Mouse (Mus musculus): ENCODE measurements around the gene Abcc6.

Gene Abcc6

GRCm38 (mm10) chr7:46028681-46029080 lies 1.4 kb downstream of the Abcc6 start:
- no peak for DNase-seq (ENCODE audit: low read depth)

GRCm38 (mm10) chr7:46025436-46025835 lies 4.7 kb downstream of the Abcc6 start:
- DNase-seq (ENCODE audit: low read depth) = no peak

GRCm38 (mm10) chr7:46021951-46022350 lies 8.2 kb downstream of the Abcc6 start:
- DNase-seq (ENCODE audit: low read depth) = no peak

GRCm38 (mm10) chr7:46019594-46019993 lies 10.5 kb downstream of the Abcc6 start:
- no peak for DNase-seq (ENCODE audit: low read depth)

- no peak for DNase-seq (ENCODE audit: low read depth)
Observed at GRCm38 (mm10) chr7:46013266-46014010, 16.7 kb downstream of the Abcc6 start.

GRCm38 (mm10) chr7:46012121-46012520 lies 18.0 kb downstream of the Abcc6 start:
- DNase-seq (ENCODE audit: low read depth) = peak; percentile 73

GRCm38 (mm10) chr7:46009578-46009977 lies 20.5 kb downstream of the Abcc6 start:
- peak; percentile 73 for DNase-seq (ENCODE audit: low read depth)

GRCm38 (mm10) chr7:46002748-46003147 lies 27.4 kb downstream of the Abcc6 start:
- DNase-seq (ENCODE audit: low read depth) = peak; percentile 17

- no peak for DNase-seq (ENCODE audit: low read depth)
Observed at GRCm38 (mm10) chr7:46000577-46000976, 29.5 kb downstream of the Abcc6 start.

GRCm38 (mm10) chr7:45992470-45992869 lies 37.6 kb downstream of the Abcc6 start:
- peak; percentile 35 for DNase-seq (ENCODE audit: low read depth)

- DNase-seq (ENCODE audit: low read depth) = no peak
Observed at GRCm38 (mm10) chr7:45988344-45988743, 41.8 kb downstream of the Abcc6 start.

- peak; percentile 26 for DNase-seq (ENCODE audit: low read depth)
Observed at GRCm38 (mm10) chr7:45986893-45987292, 43.2 kb downstream of the Abcc6 start.

GRCm38 (mm10) chr7:45981612-45982011 lies 48.5 kb downstream of the Abcc6 start:
- no peak for DNase-seq (ENCODE audit: low read depth)

- DNase-seq (ENCODE audit: low read depth) = peak; percentile 13
Observed at GRCm38 (mm10) chr7:45974512-45974911, 55.6 kb downstream of the Abcc6 start.

GRCm38 (mm10) chr7:45974103-45974502 lies 56.0 kb downstream of the Abcc6 start:
- peak; percentile 16 for DNase-seq (ENCODE audit: low read depth)

- DNase-seq (ENCODE audit: low read depth) = no peak
Observed at GRCm38 (mm10) chr7:45973271-45973687, 56.8 kb downstream of the Abcc6 start.

- DNase-seq (ENCODE audit: low read depth) = peak; percentile 30
Observed at GRCm38 (mm10) chr7:45971831-45972723, 58.0 kb downstream of the Abcc6 start.

GRCm38 (mm10) chr7:45956611-45957010 lies 73.5 kb downstream of the Abcc6 start:
- DNase-seq (ENCODE audit: low read depth) = no peak

- DNase-seq (ENCODE audit: low read depth) = no peak
Observed at GRCm38 (mm10) chr7:45949061-45949460, 81.0 kb downstream of the Abcc6 start.

GRCm38 (mm10) chr7:45943280-45943679 lies 86.8 kb downstream of the Abcc6 start:
- peak; percentile 38 for DNase-seq (ENCODE audit: low read depth)

- DNase-seq (ENCODE audit: low read depth) = no peak
Observed at GRCm38 (mm10) chr7:45941986-45942385, 88.1 kb downstream of the Abcc6 start.

- DNase-seq (ENCODE audit: low read depth) = no peak
Observed at GRCm38 (mm10) chr7:45939836-45940235, 90.3 kb downstream of the Abcc6 start.

GRCm38 (mm10) chr7:45935114-45935513 lies 95.0 kb downstream of the Abcc6 start:
- DNase-seq (ENCODE audit: low read depth) = peak; percentile 78
